Mouse (Mus musculus): ENCODE measurements at regions not wholly inside any gene's neighbourhood (a gene's known extent, or its start where the extent isn't known, plus 50 kb on each side); places are given as distances from the start of the nearest gene placed in this dataset.

GRCm38 (mm10) chr19:15421311-15421710, 525.8 kb downstream of the Psat1 start:
- Histone ChIP-seq H3K4me1 (replicated peaks; ENCODE audit: control insufficient read depth, insufficient read depth, low read length) (no peaks in the 10 kb centered on the region), H3K9me3 (ENCODE audit: control insufficient read depth, low read length) (no peaks in the 10 kb centered on the region), H3K36me3 (ENCODE audit: control insufficient read depth, insufficient read depth, low read length) (no peaks in the 10 kb centered on the region), H3K9ac (ENCODE audit: low read depth, low read length) (no peak overlapping the region), H3K4me2 (no peak overlapping the region), H3K27ac (ENCODE audit: low read depth, low read length) (no peak overlapping the region), H3K4me3 (ENCODE audit: low read depth, low read length) (no peak overlapping the region), H3K27me3 (replicated peaks; ENCODE audit: control insufficient read depth, insufficient read depth, low read length) (no peaks in the 10 kb centered on the region)
- WGBS, result 45% methylated on average over 3 of the region's 3 CpGs
- no peak for DNase-seq (ENCODE audit: low spot score)
- ATAC-seq (replicated peaks; ENCODE audit: low FRiP score), result no peak

- no peaks in the 10 kb centered on the region for H3K9me3 ChIP-seq (ENCODE audit: control insufficient read depth, low read length)
- no peak for ATAC-seq (replicated peaks; ENCODE audit: low FRiP score)
- H3K4me2 ChIP-seq, result no peak overlapping the region
- DNase-seq (ENCODE audit: low spot score), result no peak
- H3K9ac ChIP-seq (ENCODE audit: low read depth, low read length), result no peak overlapping the region
- no peaks in the 10 kb centered on the region for H3K27me3 ChIP-seq (replicated peaks; ENCODE audit: control insufficient read depth, insufficient read depth, low read length)
- no peak overlapping the region for H3K27ac ChIP-seq (ENCODE audit: low read depth, low read length)
- no peaks in the 10 kb centered on the region for H3K4me1 ChIP-seq (replicated peaks; ENCODE audit: control insufficient read depth, insufficient read depth, low read length)
- H3K36me3 ChIP-seq (ENCODE audit: control insufficient read depth, insufficient read depth, low read length), result no peaks in the 10 kb centered on the region
- 75% methylated on average over 3 of the region's 3 CpGs for WGBS
- H3K4me3 ChIP-seq (ENCODE audit: low read depth, low read length), result no peak overlapping the region
Measured at GRCm38 (mm10) chr19:15398624-15399023, 548.5 kb downstream of the Psat1 start.

GRCm38 (mm10) chr19:15371682-15372081, 575.5 kb downstream of the Psat1 start:
- no peak overlapping the region for H3K4me3 ChIP-seq (ENCODE audit: low read depth, low read length)
- no peaks in the 10 kb centered on the region for H3K9me3 ChIP-seq (ENCODE audit: control insufficient read depth, low read length)
- H3K36me3 ChIP-seq (ENCODE audit: control insufficient read depth, insufficient read depth, low read length), result no peaks in the 10 kb centered on the region
- 78% methylated on average over 8 of the region's 8 CpGs for WGBS
- H3K9ac ChIP-seq (ENCODE audit: low read depth, low read length), result no peak overlapping the region
- H3K27me3 ChIP-seq (replicated peaks; ENCODE audit: control insufficient read depth, insufficient read depth, low read length), result no peaks in the 10 kb centered on the region
- H3K4me2 ChIP-seq, result no peak overlapping the region
- no peak overlapping the region for H3K27ac ChIP-seq (ENCODE audit: low read depth, low read length)
- no peak for DNase-seq (ENCODE audit: low spot score)
- no peak for ATAC-seq (replicated peaks; ENCODE audit: low FRiP score)
- no peaks in the 10 kb centered on the region for H3K4me1 ChIP-seq (replicated peaks; ENCODE audit: control insufficient read depth, insufficient read depth, low read length)

DNA sequence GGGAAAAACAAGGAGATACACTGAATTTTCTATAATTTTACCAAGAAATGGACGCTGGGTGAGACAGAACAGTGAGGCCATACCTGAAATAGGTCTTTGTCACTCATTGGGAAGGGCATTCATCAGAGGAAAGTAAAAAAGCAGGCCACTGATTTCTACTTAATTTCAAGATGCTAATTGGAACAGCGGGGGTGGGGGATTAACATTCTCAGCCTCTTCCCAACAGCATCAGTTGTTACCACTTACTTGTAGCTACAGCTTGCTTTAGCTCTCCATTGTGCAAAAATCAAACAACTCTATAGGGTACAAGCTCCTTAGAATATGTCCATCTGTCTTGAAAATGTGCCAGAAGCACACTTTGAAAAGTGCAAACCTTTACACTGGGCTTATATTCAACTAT, 580.2 kb downstream of the Psat1 start:
- 55% methylated on average over 2 of the region's 2 CpGs for WGBS
- DNase-seq (ENCODE audit: low spot score), result no peak
- H3K9ac ChIP-seq (ENCODE audit: low read depth, low read length), result no peak overlapping the region
- ATAC-seq (replicated peaks; ENCODE audit: low FRiP score), result no peak
- H3K4me1 ChIP-seq (replicated peaks; ENCODE audit: control insufficient read depth, insufficient read depth, low read length), result no peaks in the 10 kb centered on the region
- no peaks in the 10 kb centered on the region for H3K36me3 ChIP-seq (ENCODE audit: control insufficient read depth, insufficient read depth, low read length)
- H3K9me3 ChIP-seq (ENCODE audit: control insufficient read depth, low read length), result no peaks in the 10 kb centered on the region
- no peaks in the 10 kb centered on the region for H3K27me3 ChIP-seq (replicated peaks; ENCODE audit: control insufficient read depth, insufficient read depth, low read length)
- H3K4me3 ChIP-seq (ENCODE audit: low read depth, low read length), result no peak overlapping the region
- H3K4me2 ChIP-seq, result no peak overlapping the region
- H3K27ac ChIP-seq (ENCODE audit: low read depth, low read length), result no peak overlapping the region

- 76% methylated on average over 3 of the region's 3 CpGs for WGBS
Measured at GRCm38 (mm10) chr19:15357181-15357580, 590.0 kb downstream of the Psat1 start.

DNA sequence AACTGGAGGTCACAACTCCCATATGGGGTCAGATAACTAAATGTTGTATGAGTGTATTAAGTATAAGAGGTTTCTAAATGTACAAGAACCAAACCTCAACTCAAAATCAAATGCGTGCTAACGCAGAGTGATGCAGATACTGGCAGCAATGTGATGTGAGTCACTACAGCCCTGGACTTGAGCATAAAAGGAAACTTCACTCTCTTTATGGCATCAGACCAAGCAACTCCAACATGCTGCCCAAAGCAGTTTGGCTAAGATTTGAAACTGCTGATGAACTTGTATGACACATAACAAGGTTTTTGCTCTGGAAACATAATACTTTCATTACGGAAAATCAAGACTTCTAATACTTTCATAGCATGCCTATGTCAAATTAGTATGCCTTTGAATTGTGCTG, 598.8 kb downstream of the Psat1 start:
- no peaks in the 10 kb centered on the region for H3K9me3 ChIP-seq (ENCODE audit: control insufficient read depth, low read length)
- H3K27ac ChIP-seq (ENCODE audit: low read depth, low read length), result no peak overlapping the region
- H3K4me3 ChIP-seq (ENCODE audit: low read depth, low read length), result no peak overlapping the region
- no peak overlapping the region for H3K9ac ChIP-seq (ENCODE audit: low read depth, low read length)
- no peaks in the 10 kb centered on the region for H3K4me1 ChIP-seq (replicated peaks; ENCODE audit: control insufficient read depth, insufficient read depth, low read length)
- H3K27me3 ChIP-seq (replicated peaks; ENCODE audit: control insufficient read depth, insufficient read depth, low read length), result no peaks in the 10 kb centered on the region
- DNase-seq (ENCODE audit: low spot score) (no peak), ATAC-seq (replicated peaks; ENCODE audit: low FRiP score) (no peak)
- H3K36me3 ChIP-seq (ENCODE audit: control insufficient read depth, insufficient read depth, low read length), result no peaks in the 10 kb centered on the region
- WGBS, result 89% methylated on average over 3 of the region's 3 CpGs
- H3K4me2 ChIP-seq, result no peak overlapping the region

More at GRCm38 (mm10) chr19:15357181-15357580, 590.0 kb downstream of the Psat1 start:
- H3K4me1 ChIP-seq (replicated peaks; ENCODE audit: control insufficient read depth, insufficient read depth, low read length), result no peaks in the 10 kb centered on the region
- DNase-seq (ENCODE audit: low spot score), result no peak
- H3K4me3 ChIP-seq (ENCODE audit: low read depth, low read length), result no peak overlapping the region
- H3K27me3 ChIP-seq (replicated peaks; ENCODE audit: control insufficient read depth, insufficient read depth, low read length), result no peaks in the 10 kb centered on the region
- H3K36me3 ChIP-seq (ENCODE audit: control insufficient read depth, insufficient read depth, low read length), result no peaks in the 10 kb centered on the region
- ATAC-seq (replicated peaks; ENCODE audit: low FRiP score), result no peak
- no peaks in the 10 kb centered on the region for H3K9me3 ChIP-seq (ENCODE audit: control insufficient read depth, low read length)
- no peak overlapping the region for H3K9ac ChIP-seq (ENCODE audit: low read depth, low read length)
- no peak overlapping the region for H3K4me2 ChIP-seq
- H3K27ac ChIP-seq (ENCODE audit: low read depth, low read length), result no peak overlapping the region

- WGBS, result 62% methylated on average over 1 of the region's 1 CpGs
- ATAC-seq (replicated peaks; ENCODE audit: low FRiP score) (no peak), DNase-seq (ENCODE audit: low spot score) (no peak)
- no peak overlapping the region for H3K27ac ChIP-seq (ENCODE audit: low read depth, low read length)
- H3K4me3 ChIP-seq (ENCODE audit: low read depth, low read length), result no peak overlapping the region
- H3K9me3 ChIP-seq (ENCODE audit: control insufficient read depth, low read length), result no peaks in the 10 kb centered on the region
- H3K36me3 ChIP-seq (ENCODE audit: control insufficient read depth, insufficient read depth, low read length), result no peaks in the 10 kb centered on the region
- H3K27me3 ChIP-seq (replicated peaks; ENCODE audit: control insufficient read depth, insufficient read depth, low read length), result no peaks in the 10 kb centered on the region
- no peaks in the 10 kb centered on the region for H3K4me1 ChIP-seq (replicated peaks; ENCODE audit: control insufficient read depth, insufficient read depth, low read length)
- no peak overlapping the region for H3K9ac ChIP-seq (ENCODE audit: low read depth, low read length)
- H3K4me2 ChIP-seq, result no peak overlapping the region
Measured at GRCm38 (mm10) chr19:15342229-15342628, 604.9 kb downstream of the Psat1 start.

GRCm38 (mm10) chr19:15340305-15340983, 606.7 kb downstream of the Psat1 start:
- Histone ChIP-seq H3K4me1 (replicated peaks; ENCODE audit: control insufficient read depth, insufficient read depth, low read length) (no peaks in the 10 kb centered on the region), H3K27ac (ENCODE audit: low read depth, low read length) (no peak overlapping the region), H3K4me3 (ENCODE audit: low read depth, low read length) (no peak overlapping the region), H3K36me3 (ENCODE audit: control insufficient read depth, insufficient read depth, low read length) (no peaks in the 10 kb centered on the region), H3K27me3 (replicated peaks; ENCODE audit: control insufficient read depth, insufficient read depth, low read length) (no peaks in the 10 kb centered on the region), H3K9ac (ENCODE audit: low read depth, low read length) (no peak overlapping the region), H3K9me3 (ENCODE audit: control insufficient read depth, low read length) (no peaks in the 10 kb centered on the region), H3K4me2 (no peak overlapping the region)
- 43% methylated on average over 19 of the region's 19 CpGs for WGBS
- DNase-seq (ENCODE audit: low spot score) (no peak), ATAC-seq (replicated peaks; ENCODE audit: low FRiP score) (no peak)

DNA sequence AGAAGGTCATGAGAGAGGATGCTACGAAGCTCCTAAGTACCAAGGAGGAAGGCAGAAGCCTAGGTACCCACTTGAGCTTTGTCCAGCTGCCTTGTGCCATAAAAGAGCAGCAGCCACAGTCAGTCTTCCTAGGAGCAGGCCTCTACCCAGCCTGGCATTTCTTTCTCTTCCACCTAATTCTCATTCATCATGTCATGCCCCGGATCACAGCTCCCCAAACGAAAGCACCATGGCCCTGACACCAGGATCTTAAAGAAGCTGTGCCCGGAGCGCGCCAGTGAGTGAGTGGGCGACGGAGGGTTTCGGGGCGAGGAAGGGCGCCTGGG, 607.2 kb downstream of the Psat1 start:
- H3K36me3 ChIP-seq (ENCODE audit: control insufficient read depth, insufficient read depth, low read length), result no peaks in the 10 kb centered on the region
- H3K4me1 ChIP-seq (replicated peaks; ENCODE audit: control insufficient read depth, insufficient read depth, low read length), result no peaks in the 10 kb centered on the region
- ATAC-seq (replicated peaks; ENCODE audit: low FRiP score) (no peak), DNase-seq (ENCODE audit: low spot score) (no peak)
- H3K9me3 ChIP-seq (ENCODE audit: control insufficient read depth, low read length), result no peaks in the 10 kb centered on the region
- WGBS, result 64% methylated on average over 11 of the region's 11 CpGs
- H3K27me3 ChIP-seq (replicated peaks; ENCODE audit: control insufficient read depth, insufficient read depth, low read length), result no peaks in the 10 kb centered on the region
- H3K4me3 ChIP-seq (ENCODE audit: low read depth, low read length), result no peak overlapping the region
- H3K9ac ChIP-seq (ENCODE audit: low read depth, low read length), result no peak overlapping the region
- no peak overlapping the region for H3K27ac ChIP-seq (ENCODE audit: low read depth, low read length)
- no peak overlapping the region for H3K4me2 ChIP-seq

Measured in liver, embryonic 11.5 days (tissue).